Mouse (Mus musculus) forebrain, embryonic 14.5 days (tissue): ENCODE results near the gene Atp1a1. TPM values are rescaled to one million over a fixed set of nuclear protein-coding genes. Genes with fewer than 3 reads are reported as not detected.
A peak's percentile ranks its signal among the peaks of the same experiment; 100 is the strongest.

ENCODE experiments used
- ATAC-seq: fragments of 200-750 bp; cut with Nextera tagmentation; 2 replicates; pipeline ENCODE4 v1.8.0; 2017; ENCODE audit warnings: mild to moderate bottlenecking, moderate library complexity
- DNase-seq: peaks from one replicate; pipeline ENCODE4 v3.0.0-alpha.2; 2015; ENCODE audit warnings: low spot score
- H3K27ac ChIP-seq: fragments of 300-500 bp; sonication (generic); 2 replicates; pipeline ENCODE4 v1.5.1; 2014; ENCODE audit warnings: low read depth, mild to moderate bottlenecking, control low read depth, low read length, moderate library complexity
- H3K27me3 ChIP-seq: fragments of 300-500 bp; sonication (generic); replicated peaks from 2 replicates; pipeline ENCODE4 v1.6.1; 2014; ENCODE audit warnings: low read length, control low read depth, mixed read lengths; ENCODE audit not compliant: control insufficient read depth, insufficient read depth
- H3K36me3 ChIP-seq: fragments of 300-500 bp; sonication (generic); 2 replicates; pipeline ENCODE4 v1.6.1; 2014; ENCODE audit warnings: low read length, control low read depth; ENCODE audit not compliant: control insufficient read depth, insufficient read depth
- H3K4me1 ChIP-seq: fragments of 300-500 bp; sonication (generic); 2 replicates; pipeline ENCODE4 v1.6.1; 2014; ENCODE audit warnings: antibody characterized with exemption, low read length, control low read depth; ENCODE audit not compliant: control insufficient read depth, insufficient read depth
- H3K4me2 ChIP-seq: fragments of 300-500 bp; sonication (generic); 2 replicates; pipeline ENCODE4 v1.6.1; 2014; ENCODE audit warnings: mild to moderate bottlenecking, control low read depth, low read length
- H3K4me3 ChIP-seq: fragments of 300-500 bp; sonication (generic); 2 replicates; pipeline ENCODE4 v1.5.1; 2014; ENCODE audit warnings: low read depth, low read length, control low read depth
- H3K9ac ChIP-seq: fragments of 300-500 bp; sonication (generic); 2 replicates; pipeline ENCODE4 v1.6.1; 2014; ENCODE audit warnings: mild to moderate bottlenecking, low read length, control low read depth, moderate library complexity
- H3K9me3 ChIP-seq: fragments of 300-500 bp; sonication (generic); replicated peaks from 2 replicates; pipeline ENCODE4 v1.6.1; 2016; ENCODE audit warnings: low read length, control low read depth, mixed read lengths; ENCODE audit not compliant: control insufficient read depth
- WGBS: fragments of 180-500 bp; shearing (Covaris S2); extraction: QIAGEN DNeasy Blood & Tissue Kit; methylation state at CpG from one replicate; pipeline ENCODE4 v1.1.7; 2014; 5-methylcytosine and 5-hydroxymethylcytosine counted together
- polyA plus RNA-seq: library from polyadenylated mRNA; unstranded; fragments of >200 nt; fragmentation: Nextera tagmentation; extraction: Ambion mirVana; gene quantifications from 2 replicates; pipeline ENCODE4 v1.2.1, GENCODE M21; 2014

Atp1a1 gene
- polyA plus RNA-seq, result 50.8 and 64.9 TPM in 2 replicates

GRCm38 (mm10) chr3:101604550-101605223 is at the start of gene Atp1a1:
Atp1a1 (minus strand) TSS chr3:101604684.
- DNase-seq (peak; percentile 98), ATAC-seq (peak; percentile 95)
- H3K4me3 ChIP-seq, result peak within 1 kb of the TSS; percentile 87
- WGBS, result under 1% methylated on average over 48 of the region's 64 CpGs
- 0 out of 2 replicates have a peak, but pooled peaks cover 4% of the 10 kb centered on the region for H3K27me3 ChIP-seq
- H3K9ac ChIP-seq, result peak within 1 kb of the TSS; percentile 93
- H3K27ac ChIP-seq, result peak within 1 kb of the TSS; percentile 96
- H3K9me3 ChIP-seq, result no peaks in the 10 kb centered on the region
- H3K4me2 ChIP-seq, result peak within 1 kb of the TSS; percentile 81
- H3K36me3 ChIP-seq, result no peaks in the 10 kb centered on the region
- peaks cover 40% of the 10 kb centered on the region for H3K4me1 ChIP-seq

- H3K4me2 ChIP-seq, result no peak overlapping the region
- DNase-seq (no peak), ATAC-seq (no peak)
- no peaks in the 10 kb centered on the region for H3K27me3 ChIP-seq
- 67% methylated on average over 7 of the region's 7 CpGs for WGBS
- no peaks in the 10 kb centered on the region for H3K9me3 ChIP-seq
- no peak overlapping the region for H3K27ac ChIP-seq
- H3K36me3 ChIP-seq, result no peaks in the 10 kb centered on the region
- no peak overlapping the region for H3K4me3 ChIP-seq
- no peak overlapping the region for H3K9ac ChIP-seq
- no peaks in the 10 kb centered on the region for H3K4me1 ChIP-seq
Measured at GRCm38 (mm10) chr3:101653446-101653845, 49.0 kb upstream of the Atp1a1 start.

GRCm38 (mm10) chr3:101652967-101653366 is 48.5 kb upstream of the Atp1a1 start:
- Histone ChIP-seq H3K4me1 (no peaks in the 10 kb centered on the region), H3K36me3 (no peaks in the 10 kb centered on the region), H3K4me3 (no peak overlapping the region), H3K9ac (no peak overlapping the region), H3K9me3 (no peaks in the 10 kb centered on the region), H3K27me3 (no peaks in the 10 kb centered on the region), H3K4me2 (no peak overlapping the region), H3K27ac (no peak overlapping the region)
- DNase-seq, result no peak
- WGBS, result 79% methylated on average over 2 of the region's 2 CpGs
- ATAC-seq, result no peak

DNA sequence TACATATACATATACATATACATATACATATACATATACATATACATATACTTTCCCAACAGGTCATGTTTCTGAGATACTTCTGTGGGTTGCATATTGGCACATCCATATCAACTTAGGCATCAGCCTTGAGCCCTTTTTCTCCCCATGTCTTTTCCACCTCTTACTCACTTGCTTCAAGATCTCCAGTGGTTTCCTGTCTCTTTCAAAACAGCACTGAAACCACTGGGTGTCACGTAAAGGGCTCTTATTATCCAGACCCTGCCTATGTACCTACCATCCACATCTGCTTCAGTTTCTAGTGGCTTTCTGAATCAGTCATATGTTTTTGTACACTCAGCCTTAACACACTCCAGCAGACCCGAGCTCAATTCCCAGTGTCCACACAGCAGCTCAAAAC is 45.8 kb upstream of the Atp1a1 start:
- no peak overlapping the region for H3K4me2 ChIP-seq
- no peak overlapping the region for H3K9ac ChIP-seq
- H3K4me3 ChIP-seq, result no peak overlapping the region
- DNase-seq (no peak), ATAC-seq (no peak)
- H3K9me3 ChIP-seq, result no peaks in the 10 kb centered on the region
- H3K4me1 ChIP-seq, result no peaks in the 10 kb centered on the region
- no peaks in the 10 kb centered on the region for H3K27me3 ChIP-seq
- 76% methylated on average over 2 of the region's 2 CpGs for WGBS
- no peaks in the 10 kb centered on the region for H3K36me3 ChIP-seq
- no peak overlapping the region for H3K27ac ChIP-seq

DNA sequence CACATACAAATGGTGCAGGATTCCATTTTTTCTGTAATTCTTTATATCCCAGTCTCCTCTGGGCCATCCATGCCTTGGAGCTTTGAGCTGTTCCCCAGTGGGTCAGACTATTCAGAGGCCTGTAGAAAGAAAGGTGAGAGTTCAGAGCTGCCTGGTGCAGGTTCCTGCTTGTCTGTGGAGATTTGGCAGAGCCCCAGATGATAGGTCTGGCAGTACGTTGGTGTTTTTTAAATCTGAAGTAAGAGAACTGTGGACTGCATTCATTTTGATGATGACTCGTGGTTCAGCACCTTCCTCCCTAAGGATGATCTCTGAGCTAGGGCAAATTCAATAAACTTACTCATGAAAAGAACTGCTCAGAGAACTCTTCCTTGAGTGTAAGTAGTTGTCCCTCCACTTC is 44.8 kb upstream of the Atp1a1 start:
- ATAC-seq (no peak), DNase-seq (no peak)
- Histone ChIP-seq H3K4me1 (no peaks in the 10 kb centered on the region), H3K9ac (no peak overlapping the region), H3K36me3 (no peaks in the 10 kb centered on the region), H3K4me2 (no peak overlapping the region), H3K4me3 (no peak overlapping the region), H3K27ac (no peak overlapping the region), H3K27me3 (no peaks in the 10 kb centered on the region), H3K9me3 (no peaks in the 10 kb centered on the region)
- WGBS, result 77% methylated on average over 2 of the region's 2 CpGs

- Histone ChIP-seq H3K4me2 (no peak overlapping the region), H3K9ac (no peak overlapping the region), H3K4me1 (no peaks in the 10 kb centered on the region), H3K36me3 (no peaks in the 10 kb centered on the region), H3K9me3 (no peaks in the 10 kb centered on the region), H3K27me3 (no peaks in the 10 kb centered on the region), H3K4me3 (no peak overlapping the region), H3K27ac (no peak overlapping the region)
- DNase-seq (no peak), ATAC-seq (no peak)
- whole genome bisulfite sequencing, result 77% methylated on average over 13 of the region's 13 CpGs
Measured at GRCm38 (mm10) chr3:101648096-101648793, 43.8 kb upstream of the Atp1a1 start.

- no peak overlapping the region for H3K4me3 ChIP-seq
- no peaks in the 10 kb centered on the region for H3K36me3 ChIP-seq
- no peaks in the 10 kb centered on the region for H3K9me3 ChIP-seq
- DNase-seq, result peak; percentile 28
- H3K9ac ChIP-seq, result no peak overlapping the region
- H3K27me3 ChIP-seq, result no peaks in the 10 kb centered on the region
- WGBS, result 16% methylated on average over 5 of the region's 5 CpGs
- no peak overlapping the region for H3K4me2 ChIP-seq
- H3K4me1 ChIP-seq, result no peaks in the 10 kb centered on the region
- H3K27ac ChIP-seq, result no peak overlapping the region
- ATAC-seq, result no peak
Measured at GRCm38 (mm10) chr3:101646806-101647205, 42.3 kb upstream of the Atp1a1 start.

GRCm38 (mm10) chr3:101645569-101646106 is 41.2 kb upstream of the Atp1a1 start:
- ATAC-seq (no peak), DNase-seq (no peak)
- no peaks in the 10 kb centered on the region for H3K36me3 ChIP-seq
- no peak overlapping the region for H3K4me2 ChIP-seq
- H3K27me3 ChIP-seq, result no peaks in the 10 kb centered on the region
- no peaks in the 10 kb centered on the region for H3K9me3 ChIP-seq
- 52% methylated on average over 1 of the region's 1 CpGs for WGBS
- H3K4me1 ChIP-seq, result no peaks in the 10 kb centered on the region
- H3K9ac ChIP-seq, result no peak overlapping the region
- no peak overlapping the region for H3K27ac ChIP-seq
- no peak overlapping the region for H3K4me3 ChIP-seq
